Mouse (Mus musculus): ENCODE measurements around the gene Fam50b. TPM values are rescaled to one million over a fixed set of nuclear protein-coding genes. Genes with fewer than 3 reads are reported as not detected.

Gene Fam50b
- polyA plus RNA-seq, 1 experiment from 2014 or later = 0.52 TPM

GRCm38 (mm10) chr13:34709566-34709965, 25.1 kb upstream of the Fam50b start:
- Histone ChIP-seq H3K36me3 (no peaks in the 10 kb centered on the region), H3K4me1 (0 out of 2 replicates have a peak, but pooled peaks cover 8% of the 10 kb centered on the region), H3K4me3 (replicated peaks) (no peak overlapping the region), H3K4me2 (replicated peaks) (no peak overlapping the region), H3K27me3 (no peaks in the 10 kb centered on the region), H3K27ac (replicated peaks) (0 out of 2 replicates have a peak overlapping the region, but pooled peaks have one; percentile 17), H3K9me3 (replicated peaks) (no peaks in the 10 kb centered on the region), H3K9ac (no peak overlapping the region)
- WGBS = 81% methylated on average over 4 of the region's 4 CpGs
- no peak for ATAC-seq (ENCODE audit: insufficient number of reproducible peaks, low FRiP score, low TSS enrichment, low read depth)

GRCm38 (mm10) chr13:34711410-34711809, 23.2 kb upstream of the Fam50b start:
- H3K4me3 ChIP-seq (replicated peaks) = no peak overlapping the region
- no peak overlapping the region for H3K9ac ChIP-seq
- H3K27ac ChIP-seq (replicated peaks) = no peak overlapping the region
- 80% methylated on average over 4 of the region's 4 CpGs for WGBS
- no peak for ATAC-seq (ENCODE audit: insufficient number of reproducible peaks, low FRiP score, low TSS enrichment, low read depth)
- no peaks in the 10 kb centered on the region for H3K36me3 ChIP-seq
- 0 out of 2 replicates have a peak, but pooled peaks cover 8% of the 10 kb centered on the region for H3K4me1 ChIP-seq
- no peaks in the 10 kb centered on the region for H3K9me3 ChIP-seq (replicated peaks)
- no peaks in the 10 kb centered on the region for H3K27me3 ChIP-seq
- no peak overlapping the region for H3K4me2 ChIP-seq (replicated peaks)

- WGBS = 54% methylated on average over 1 of the region's 1 CpGs
These were observed 21.8 kb upstream of the Fam50b start for GRCm38 (mm10) chr13:34712881-34713280.

GRCm38 (mm10) chr13:34715437-34715838, 19.2 kb upstream of the Fam50b start:
- 0 out of 2 replicates have a peak, but pooled peaks have one; percentile 39 for ATAC-seq (ENCODE audit: insufficient number of reproducible peaks, low FRiP score, low TSS enrichment, low read depth)
- H3K9me3 ChIP-seq (replicated peaks) = no peaks in the 10 kb centered on the region
- no peak overlapping the region for H3K27ac ChIP-seq (replicated peaks)
- no peak overlapping the region for H3K4me3 ChIP-seq (replicated peaks)
- H3K4me1 ChIP-seq = no peaks in the 10 kb centered on the region
- WGBS = 49% methylated on average over 7 of the region's 7 CpGs
- H3K4me2 ChIP-seq (replicated peaks) = no peak overlapping the region
- no peak overlapping the region for H3K9ac ChIP-seq
- H3K36me3 ChIP-seq = no peaks in the 10 kb centered on the region
- H3K27me3 ChIP-seq = no peaks in the 10 kb centered on the region

More at GRCm38 (mm10) chr13:34712881-34713280, 21.8 kb upstream of the Fam50b start:
- H3K4me1 ChIP-seq = 0 out of 2 replicates have a peak, but pooled peaks cover 8% of the 10 kb centered on the region
- H3K9ac ChIP-seq = no peak overlapping the region
- H3K4me3 ChIP-seq (replicated peaks) = no peak overlapping the region
- no peaks in the 10 kb centered on the region for H3K36me3 ChIP-seq
- H3K27me3 ChIP-seq = no peaks in the 10 kb centered on the region
- H3K9me3 ChIP-seq (replicated peaks) = no peaks in the 10 kb centered on the region
- no peak overlapping the region for H3K4me2 ChIP-seq (replicated peaks)
- no peak for ATAC-seq (ENCODE audit: insufficient number of reproducible peaks, low FRiP score, low TSS enrichment, low read depth)
- H3K27ac ChIP-seq (replicated peaks) = no peak overlapping the region

GRCm38 (mm10) chr13:34724831-34725592, 9.6 kb upstream of the Fam50b start:
- no peak for ATAC-seq (ENCODE audit: insufficient number of reproducible peaks, low FRiP score, low TSS enrichment, low read depth)
- no peak overlapping the region for H3K9ac ChIP-seq
- no peaks in the 10 kb centered on the region for H3K27me3 ChIP-seq
- no peak overlapping the region for H3K4me3 ChIP-seq (replicated peaks)
- no peaks in the 10 kb centered on the region for H3K36me3 ChIP-seq
- WGBS = 58% methylated on average over 8 of the region's 8 CpGs
- no peak overlapping the region for H3K4me2 ChIP-seq (replicated peaks)
- no peak overlapping the region; the same call in 1 of the 2 replicates for H3K27ac ChIP-seq (replicated peaks)
- H3K9me3 ChIP-seq (replicated peaks) = no peaks in the 10 kb centered on the region
- peaks cover 25% of the 10 kb centered on the region for H3K4me1 ChIP-seq

- no peaks in the 10 kb centered on the region for H3K9me3 ChIP-seq (replicated peaks)
- peaks cover 25% of the 10 kb centered on the region for H3K4me1 ChIP-seq
- peak overlapping the region; percentile 65 for H3K27ac ChIP-seq (replicated peaks)
- H3K27me3 ChIP-seq = no peaks in the 10 kb centered on the region
- ATAC-seq (ENCODE audit: insufficient number of reproducible peaks, low FRiP score, low TSS enrichment, low read depth) = peak; percentile 60; the same call in 1 of the 2 replicates
- H3K4me2 ChIP-seq (replicated peaks) = peak overlapping the region; percentile 54
- H3K9ac ChIP-seq = 0 out of 2 replicates have a peak overlapping the region, but pooled peaks have one; percentile 18
- 6% methylated on average over 9 of the region's 9 CpGs for WGBS
- peak overlapping the region; percentile 28 for H3K4me3 ChIP-seq (replicated peaks)
- H3K36me3 ChIP-seq = no peaks in the 10 kb centered on the region
These were observed 8.7 kb upstream of the Fam50b start for GRCm38 (mm10) chr13:34725800-34726476.

- H3K27ac ChIP-seq (replicated peaks) = peak overlapping the region; percentile 65
- H3K9ac ChIP-seq = 0 out of 2 replicates have a peak overlapping the region, but pooled peaks have one; percentile 18
- 0 out of 2 replicates have a peak, but pooled peaks have one; percentile 2 for ATAC-seq (ENCODE audit: insufficient number of reproducible peaks, low FRiP score, low TSS enrichment, low read depth)
- H3K9me3 ChIP-seq (replicated peaks) = no peaks in the 10 kb centered on the region
- H3K27me3 ChIP-seq = no peaks in the 10 kb centered on the region
- H3K4me1 ChIP-seq = peaks cover 25% of the 10 kb centered on the region
- peak overlapping the region; percentile 28 for H3K4me3 ChIP-seq (replicated peaks)
- 23% methylated on average over 8 of the region's 8 CpGs for WGBS
- no peaks in the 10 kb centered on the region for H3K36me3 ChIP-seq
- H3K4me2 ChIP-seq (replicated peaks) = peak overlapping the region; percentile 54
These were observed 8.2 kb upstream of the Fam50b start for GRCm38 (mm10) chr13:34726477-34726805.

- Histone ChIP-seq H3K27ac (replicated peaks) (no peak overlapping the region), H3K36me3 (no peaks in the 10 kb centered on the region), H3K9me3 (replicated peaks) (no peaks in the 10 kb centered on the region), H3K4me1 (peaks cover 25% of the 10 kb centered on the region), H3K4me3 (replicated peaks) (no peak overlapping the region), H3K4me2 (replicated peaks) (no peak overlapping the region), H3K27me3 (no peaks in the 10 kb centered on the region), H3K9ac (no peak overlapping the region)
- 97% methylated on average over 2 of the region's 2 CpGs for WGBS
- ATAC-seq (ENCODE audit: insufficient number of reproducible peaks, low FRiP score, low TSS enrichment, low read depth) = no peak
These were observed 7.6 kb upstream of the Fam50b start for GRCm38 (mm10) chr13:34727060-34727459.

- H3K9me3 ChIP-seq (replicated peaks) = no peaks in the 10 kb centered on the region
- WGBS = 87% methylated on average over 6 of the region's 6 CpGs
- no peaks in the 10 kb centered on the region for H3K27me3 ChIP-seq
- no peak overlapping the region for H3K4me2 ChIP-seq (replicated peaks)
- no peak overlapping the region for H3K9ac ChIP-seq
- no peak for ATAC-seq (ENCODE audit: insufficient number of reproducible peaks, low FRiP score, low TSS enrichment, low read depth)
- no peak overlapping the region for H3K27ac ChIP-seq (replicated peaks)
- H3K4me1 ChIP-seq = peaks cover 10% of the 10 kb centered on the region
- no peaks in the 10 kb centered on the region for H3K36me3 ChIP-seq
- H3K4me3 ChIP-seq (replicated peaks) = no peak overlapping the region
These were observed 3.1 kb upstream of the Fam50b start for GRCm38 (mm10) chr13:34731551-34731950.

- Histone ChIP-seq H3K9me3 (replicated peaks) (no peaks in the 10 kb centered on the region), H3K4me2 (replicated peaks) (no peak overlapping the region), H3K4me1 (peaks cover 9% of the 10 kb centered on the region; the same call in 1 of the 2 replicates), H3K9ac (no peak overlapping the region), H3K27me3 (no peaks in the 10 kb centered on the region), H3K27ac (replicated peaks) (no peak overlapping the region), H3K4me3 (replicated peaks) (no peak overlapping the region), H3K36me3 (no peaks in the 10 kb centered on the region)
- WGBS = 59% methylated on average over 1 of the region's 1 CpGs
- no peak for ATAC-seq (ENCODE audit: insufficient number of reproducible peaks, low FRiP score, low TSS enrichment, low read depth)
These were observed 870 bp upstream of the Fam50b start for GRCm38 (mm10) chr13:34733780-34734179.

- ATAC-seq (ENCODE audit: insufficient number of reproducible peaks, low FRiP score, low TSS enrichment, low read depth) = no peak
- Histone ChIP-seq H3K4me1 (peaks cover 9% of the 10 kb centered on the region; the same call in 1 of the 2 replicates), H3K36me3 (no peaks in the 10 kb centered on the region), H3K9ac (no peak overlapping the region), H3K9me3 (replicated peaks) (no peaks in the 10 kb centered on the region), H3K4me2 (replicated peaks) (no peak overlapping the region), H3K4me3 (replicated peaks) (no peak overlapping the region), H3K27me3 (no peaks in the 10 kb centered on the region), H3K27ac (replicated peaks) (no peak overlapping the region)
- WGBS = 70% methylated on average over 7 of the region's 7 CpGs
These were observed 3.5 kb downstream of the Fam50b start for GRCm38 (mm10) chr13:34737968-34738698.

Data from embryonic facial prominence, embryonic 15.5 days (tissue).